Mouse (Mus musculus) heart, postnatal 0 days (tissue): ENCODE measurements around the gene Lrch1. TPM values are rescaled to one million over a fixed set of nuclear protein-coding genes. Genes with fewer than 3 reads are reported as not detected.
A peak's percentile ranks its signal among the peaks of the same experiment; 100 is the strongest.

Experiments
- ATAC-seq: fragments of 200-750 bp; cut with Nextera tagmentation; 2 replicates; pipeline ENCODE4 v1.8.0; 2017; ENCODE audit warnings: low read depth, moderate number of reproducible peaks, moderate library complexity; ENCODE audit not compliant: insufficient read depth
- DNase-seq: peaks from one replicate; pipeline ENCODE4 v3.0.0-alpha.2; 2016; ENCODE audit warnings: low spot score
- H3K27ac ChIP-seq: fragments of 300-500 bp; sonication (generic); 2 replicates; pipeline ENCODE4 v1.5.1; 2014; ENCODE audit warnings: low read depth, mild to moderate bottlenecking
- H3K27me3 ChIP-seq: fragments of 300-500 bp; sonication (generic); 2 replicates; pipeline ENCODE4 v1.6.1; 2014; ENCODE audit warnings: low read length, mixed read lengths; ENCODE audit not compliant: control insufficient read depth, insufficient read depth
- H3K36me3 ChIP-seq: fragments of 300-500 bp; sonication (generic); replicated peaks from 2 replicates; pipeline ENCODE4 v1.6.1; 2014; ENCODE audit warnings: low read length, mixed read lengths; ENCODE audit not compliant: control insufficient read depth, insufficient read depth
- H3K4me1 ChIP-seq: fragments of 300-500 bp; sonication (generic); 2 replicates; pipeline ENCODE4 v1.6.1; 2014; ENCODE audit warnings: antibody characterized with exemption; ENCODE audit not compliant: control insufficient read depth, insufficient read depth
- H3K4me2 ChIP-seq: fragments of 300-500 bp; sonication (generic); 2 replicates; pipeline ENCODE4 v1.6.1; 2014; ENCODE audit warnings: low read depth, mild to moderate bottlenecking, low read length, moderate library complexity
- H3K4me3 ChIP-seq: fragments of 300-500 bp; sonication (generic); 2 replicates; pipeline ENCODE4 v1.5.1; 2014; ENCODE audit warnings: low read depth, low read length
- H3K9ac ChIP-seq: fragments of 300-500 bp; sonication (generic); replicated peaks from 2 replicates; pipeline ENCODE4 v1.6.1; 2014; ENCODE audit warnings: low read depth, low read length, mixed read lengths
- H3K9me3 ChIP-seq: fragments of 300-500 bp; sonication (generic); replicated peaks from 2 replicates; pipeline ENCODE4 v1.6.1; 2016; ENCODE audit warnings: low read length; ENCODE audit not compliant: control insufficient read depth
- CTCF ChIP-seq: IDR thresholded peaks from 2 replicates; pipeline ENCODE4 v1.5.1; 2016; ENCODE audit warnings: antibody characterized with exemption, control low read depth, low read depth
- EP300 ChIP-seq: IDR thresholded peaks from 2 replicates; pipeline ENCODE4 v1.6.1; 2016; ENCODE audit warnings: antibody characterized with exemption, low read depth
- WGBS: fragments of 180-500 bp; shearing (Covaris S2); extraction: QIAGEN DNeasy Blood & Tissue Kit; methylation state at CpG from one replicate; pipeline ENCODE4 v1.1.7; 2014; 5-methylcytosine and 5-hydroxymethylcytosine counted together
- polyA plus RNA-seq: library from polyadenylated mRNA; unstranded; fragments of >200 nt; fragmentation: Nextera tagmentation; extraction: Ambion mirVana; gene quantifications from 2 replicates; pipeline ENCODE4 v1.2.1, GENCODE M21; 2015
- total RNA-seq: library from RNA; depleted of rRNA; stranded (reverse); fragments of >200 nt; gene quantifications from 2 replicates; pipeline ENCODE4 v1.2.3, GENCODE M21; 2014; ENCODE audit warnings: low replicate concordance

The Lrch1 gene
- total and polyA plus RNA-seq, 2 experiments from 2014 or later = 8.4 to 14.2 TPM

DNA sequence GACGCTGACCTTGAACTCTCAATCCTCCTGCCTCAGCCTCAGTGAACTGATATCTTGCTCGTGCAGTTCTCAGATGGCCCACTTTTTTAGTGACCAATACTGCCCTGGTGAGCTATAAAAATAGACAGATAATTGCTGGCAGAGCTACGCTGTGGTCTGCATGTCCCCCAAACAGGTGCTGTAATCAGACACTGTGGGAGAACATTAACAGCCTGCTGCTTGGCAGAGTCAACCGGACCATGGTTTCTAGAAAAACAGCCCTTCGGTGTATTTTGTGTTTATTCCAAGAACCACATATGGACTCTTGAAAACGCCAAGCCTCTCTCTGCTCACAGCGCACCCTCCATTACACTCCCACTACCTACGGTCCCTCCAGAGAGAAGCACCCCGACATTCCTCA is 26.2 kb downstream of the Lrch1 start:
- DNase-seq = no peak
- H3K36me3 ChIP-seq = peaks cover 6% of the 10 kb centered on the region; the same call in 1 of the 2 replicates
- no peak overlapping the region for H3K27ac ChIP-seq
- H3K9me3 ChIP-seq = no peaks in the 10 kb centered on the region
- no peak for ATAC-seq
- no peaks in the 10 kb centered on the region for H3K27me3 ChIP-seq
- no peak overlapping the region for H3K4me3 ChIP-seq
- 81% methylated on average over 9 of the region's 9 CpGs for WGBS
- H3K9ac ChIP-seq = no peak overlapping the region
- H3K4me1 ChIP-seq = peaks cover 23% of the 10 kb centered on the region; the same call in 1 of the 2 replicates
- H3K4me2 ChIP-seq = no peak overlapping the region
- no peak for TF ChIP-seq EP300

GRCm38 (mm10) chr14:74919132-74919531 is 28.5 kb downstream of the Lrch1 start:
- Histone ChIP-seq H3K27ac (no peak overlapping the region), H3K9me3 (no peaks in the 10 kb centered on the region), H3K4me2 (no peak overlapping the region), H3K4me1 (peaks cover 25% of the 10 kb centered on the region; the same call in 1 of the 2 replicates), H3K36me3 (peaks cover 6% of the 10 kb centered on the region; the same call in 1 of the 2 replicates), H3K27me3 (no peaks in the 10 kb centered on the region), H3K9ac (no peak overlapping the region), H3K4me3 (no peak overlapping the region)
- TF ChIP-seq EP300 (no peak), CTCF (no peak)
- DNase-seq = no peak
- WGBS = 80% methylated on average over 7 of the region's 7 CpGs
- ATAC-seq = no peak

GRCm38 (mm10) chr14:74918521-74919103 is 29.1 kb downstream of the Lrch1 start:
- 60% methylated on average over 5 of the region's 5 CpGs for WGBS
- Histone ChIP-seq H3K27ac (no peak overlapping the region), H3K4me3 (no peak overlapping the region), H3K4me1 (peaks cover 30% of the 10 kb centered on the region; the same call in 1 of the 2 replicates), H3K9ac (no peak overlapping the region), H3K9me3 (no peaks in the 10 kb centered on the region), H3K36me3 (peaks cover 6% of the 10 kb centered on the region; the same call in 1 of the 2 replicates), H3K4me2 (peak overlapping the region; percentile 6; the same call in 1 of the 2 replicates), H3K27me3 (no peaks in the 10 kb centered on the region)
- DNase-seq (no peak), ATAC-seq (no peak)
- no peak for TF ChIP-seq EP300
- no peak for TF ChIP-seq CTCF

- Histone ChIP-seq H3K9ac (no peak overlapping the region), H3K9me3 (no peaks in the 10 kb centered on the region), H3K4me2 (no peak overlapping the region), H3K36me3 (peaks cover 6% of the 10 kb centered on the region; the same call in 1 of the 2 replicates), H3K4me3 (no peak overlapping the region), H3K27me3 (no peaks in the 10 kb centered on the region), H3K27ac (no peak overlapping the region), H3K4me1 (peaks cover 31% of the 10 kb centered on the region; the same call in 1 of the 2 replicates)
- no peak for TF ChIP-seq EP300
- TF ChIP-seq CTCF = no peak
- no peak for ATAC-seq
- DNase-seq = no peak
- WGBS = 72% methylated on average over 5 of the region's 5 CpGs
These were observed 30.1 kb downstream of the Lrch1 start for GRCm38 (mm10) chr14:74917504-74918124.

DNA sequence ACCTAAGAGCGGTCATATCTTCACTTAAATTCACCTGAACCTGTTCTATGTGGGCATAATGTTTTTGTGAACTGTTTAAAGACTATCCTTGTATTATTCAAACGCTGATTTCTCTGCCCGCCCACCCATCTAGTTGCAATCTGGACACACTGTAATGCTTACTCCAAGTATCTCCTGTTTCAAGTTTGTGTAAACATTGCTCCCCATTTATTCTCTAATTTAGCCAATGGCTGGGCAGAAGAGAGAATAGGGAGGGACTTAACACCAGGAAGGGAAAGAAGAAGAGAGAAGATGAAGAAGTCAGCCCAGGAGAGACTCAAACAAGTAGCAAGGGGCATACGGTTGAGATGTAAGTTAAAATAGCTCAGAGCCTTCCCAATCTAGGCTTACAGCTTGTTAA is 31.0 kb downstream of the Lrch1 start:
- WGBS = 82% methylated on average over 4 of the region's 4 CpGs

More for the DNA sequence above, 31.0 kb downstream of the Lrch1 start:
- no peak overlapping the region for H3K27ac ChIP-seq
- no peaks in the 10 kb centered on the region for H3K9me3 ChIP-seq
- H3K4me1 ChIP-seq = peaks cover 31% of the 10 kb centered on the region; the same call in 1 of the 2 replicates
- DNase-seq (no peak), ATAC-seq (no peak)
- no peak overlapping the region for H3K9ac ChIP-seq
- no peak overlapping the region for H3K4me2 ChIP-seq
- no peak overlapping the region for H3K4me3 ChIP-seq
- TF ChIP-seq EP300 = no peak
- no peak for TF ChIP-seq CTCF
- H3K36me3 ChIP-seq = peaks cover 6% of the 10 kb centered on the region; the same call in 1 of the 2 replicates
- H3K27me3 ChIP-seq = no peaks in the 10 kb centered on the region
